Mouse (Mus musculus) kidney, embryonic 14.5 days (tissue): ENCODE data around the gene Unkl. TPM values are rescaled to one million over a fixed set of nuclear protein-coding genes. Genes with fewer than 3 reads are reported as not detected.

Source experiments
- ATAC-seq: fragments of 200-750 bp; cut with Nextera tagmentation; 2 replicates; pipeline ENCODE4 v1.8.0; 2017; ENCODE audit warnings: moderate number of reproducible peaks, mild to moderate bottlenecking, moderate TSS enrichment, moderate library complexity; ENCODE audit not compliant: low FRiP score, low TSS enrichment
- H3K27ac ChIP-seq: fragments of 300-500 bp; sonication (generic); 2 replicates; pipeline ENCODE4 v1.5.1; 2014; ENCODE audit warnings: low read depth, mild to moderate bottlenecking, low read length, moderate library complexity, mixed read lengths
- H3K27me3 ChIP-seq: fragments of 300-500 bp; sonication (generic); 2 replicates; pipeline ENCODE4 v1.6.1; 2014; ENCODE audit warnings: mild to moderate bottlenecking, low read length; ENCODE audit not compliant: control insufficient read depth, insufficient read depth
- H3K36me3 ChIP-seq: fragments of 300-500 bp; sonication (generic); 2 replicates; pipeline ENCODE4 v1.6.1; 2014; ENCODE audit warnings: low read length, mixed read lengths; ENCODE audit not compliant: control insufficient read depth, insufficient read depth
- H3K4me1 ChIP-seq: fragments of 300-500 bp; sonication (generic); 2 replicates; pipeline ENCODE4 v1.6.1; 2014; ENCODE audit warnings: low read length, mixed read lengths; ENCODE audit not compliant: control insufficient read depth, insufficient read depth
- H3K4me2 ChIP-seq: fragments of 300-500 bp; sonication (generic); replicated peaks from 2 replicates; pipeline ENCODE4 v1.6.1; 2014; ENCODE audit warnings: low read depth, mild to moderate bottlenecking, low read length
- H3K4me3 ChIP-seq: fragments of 300-500 bp; sonication (generic); 2 replicates; pipeline ENCODE4 v1.5.1; 2014; ENCODE audit warnings: mild to moderate bottlenecking, low read length
- H3K9ac ChIP-seq: fragments of 300-500 bp; sonication (generic); 2 replicates; pipeline ENCODE4 v1.6.1; 2014; ENCODE audit warnings: low read depth, mild to moderate bottlenecking, low read length, moderate library complexity
- H3K9me3 ChIP-seq: fragments of 300-500 bp; sonication (generic); 2 replicates; pipeline ENCODE4 v1.6.1; 2016; ENCODE audit warnings: low read length; ENCODE audit not compliant: control insufficient read depth
- WGBS: fragments of 180-500 bp; shearing (Covaris S2); extraction: QIAGEN DNeasy Blood & Tissue Kit; methylation state at CpG from one replicate; pipeline ENCODE4 v1.1.7; 2014; 5-methylcytosine and 5-hydroxymethylcytosine counted together
- polyA plus RNA-seq: library from polyadenylated mRNA; unstranded; fragments of >200 nt; fragmentation: Nextera tagmentation; extraction: Ambion mirVana; gene quantifications from 2 replicates; pipeline ENCODE4 v1.2.1, GENCODE M21; 2014

Gene Unkl
- polyA plus RNA-seq, 1 experiment from 2014 or later: 4.0 TPM

DNA sequence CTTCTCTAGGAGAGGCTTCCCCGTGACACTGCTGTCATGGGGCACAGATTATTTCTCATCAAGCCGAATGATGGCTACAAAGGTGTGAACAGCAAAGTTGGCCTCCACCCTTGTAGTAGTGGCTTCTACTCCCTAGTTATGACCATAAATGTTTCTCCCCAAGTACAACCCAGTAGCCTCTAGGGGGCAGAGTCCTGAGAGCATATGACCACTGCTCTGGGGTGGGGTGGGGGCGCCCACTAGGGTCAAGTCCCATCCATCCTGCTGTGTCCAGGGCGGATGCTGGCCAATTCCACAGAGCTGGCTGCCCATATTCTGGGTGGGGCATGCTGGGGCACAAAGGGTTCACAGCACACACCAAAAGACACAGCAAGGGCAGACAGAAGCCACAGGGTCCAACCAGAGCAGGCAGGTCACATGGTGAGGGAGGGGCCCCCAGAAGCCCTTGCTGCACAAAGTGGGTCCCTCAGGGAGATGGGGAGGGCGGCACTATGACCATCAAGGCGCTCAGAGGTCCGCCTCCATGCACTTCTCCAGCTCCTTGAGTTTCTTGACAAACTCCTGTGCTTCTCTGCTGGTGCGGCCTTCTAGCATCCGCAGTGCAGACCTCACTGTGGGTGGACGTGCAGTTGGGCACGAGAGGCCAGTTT, 55.1 kb downstream of the Unkl start:
- H3K4me2 ChIP-seq: no peak overlapping the region
- no peak overlapping the region for H3K27ac ChIP-seq
- ATAC-seq: no peak
- no peak overlapping the region for H3K9ac ChIP-seq
- peaks cover 16% of the 10 kb centered on the region for H3K4me1 ChIP-seq
- no peaks in the 10 kb centered on the region for H3K27me3 ChIP-seq
- H3K9me3 ChIP-seq: no peaks in the 10 kb centered on the region
- no peak overlapping the region for H3K4me3 ChIP-seq
- H3K36me3 ChIP-seq: peaks cover 33% of the 10 kb centered on the region
- WGBS: 88% methylated on average over 11 of the region's 11 CpGs

GRCm38 (mm10) chr17:25244239-25244638, 56.0 kb downstream of the Unkl start:
- H3K4me2 ChIP-seq: no peak overlapping the region
- H3K9ac ChIP-seq: no peak overlapping the region
- no peaks in the 10 kb centered on the region for H3K27me3 ChIP-seq
- ATAC-seq: no peak
- H3K4me1 ChIP-seq: peaks cover 13% of the 10 kb centered on the region
- no peak overlapping the region for H3K27ac ChIP-seq
- peaks cover 33% of the 10 kb centered on the region for H3K36me3 ChIP-seq
- H3K4me3 ChIP-seq: no peak overlapping the region
- H3K9me3 ChIP-seq: no peaks in the 10 kb centered on the region
- WGBS: 82% methylated on average over 16 of the region's 16 CpGs

DNA sequence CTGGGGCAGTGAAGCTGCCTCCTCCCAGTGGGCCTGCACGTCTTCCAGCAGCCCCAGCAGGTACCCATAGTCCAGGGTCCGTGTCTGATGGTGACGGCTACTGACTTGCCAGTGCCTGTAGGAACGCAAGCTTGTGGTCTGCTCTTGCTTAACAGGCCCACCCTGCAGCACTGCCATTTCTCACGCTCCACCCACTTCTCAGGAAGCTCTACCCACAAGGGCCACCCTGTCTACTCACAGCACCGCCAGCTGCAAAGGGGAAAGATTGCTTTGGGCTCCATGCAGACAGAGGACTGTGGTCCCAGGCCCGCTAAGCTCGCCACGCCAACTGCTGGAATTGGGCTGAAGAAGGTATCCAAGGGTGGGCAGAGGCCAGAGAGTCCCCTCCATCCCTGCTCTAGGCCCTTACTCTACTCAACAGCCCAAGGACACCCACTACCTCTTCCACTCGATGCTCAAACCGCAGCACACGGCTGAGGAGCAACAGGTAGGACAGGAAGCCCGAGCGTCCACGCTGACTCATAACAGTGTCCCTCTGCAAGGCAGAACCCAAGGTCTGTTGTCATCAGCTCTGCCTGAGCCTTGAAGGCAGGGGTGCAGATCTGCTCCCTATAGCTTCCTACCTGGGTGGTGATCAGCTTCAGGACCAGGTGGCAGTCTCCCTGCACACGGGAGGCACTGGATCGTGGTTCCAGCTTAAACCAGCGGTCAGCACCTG, 60.0 kb downstream of the Unkl start:
- no peaks in the 10 kb centered on the region for H3K4me1 ChIP-seq
- H3K9me3 ChIP-seq: no peaks in the 10 kb centered on the region
- H3K36me3 ChIP-seq: peaks cover 17% of the 10 kb centered on the region
- no peak for ATAC-seq
- 81% methylated on average over 18 of the region's 18 CpGs for WGBS
- H3K4me3 ChIP-seq: no peak overlapping the region
- no peak overlapping the region for H3K9ac ChIP-seq
- H3K4me2 ChIP-seq: no peak overlapping the region
- no peak overlapping the region for H3K27ac ChIP-seq
- no peaks in the 10 kb centered on the region for H3K27me3 ChIP-seq

DNA sequence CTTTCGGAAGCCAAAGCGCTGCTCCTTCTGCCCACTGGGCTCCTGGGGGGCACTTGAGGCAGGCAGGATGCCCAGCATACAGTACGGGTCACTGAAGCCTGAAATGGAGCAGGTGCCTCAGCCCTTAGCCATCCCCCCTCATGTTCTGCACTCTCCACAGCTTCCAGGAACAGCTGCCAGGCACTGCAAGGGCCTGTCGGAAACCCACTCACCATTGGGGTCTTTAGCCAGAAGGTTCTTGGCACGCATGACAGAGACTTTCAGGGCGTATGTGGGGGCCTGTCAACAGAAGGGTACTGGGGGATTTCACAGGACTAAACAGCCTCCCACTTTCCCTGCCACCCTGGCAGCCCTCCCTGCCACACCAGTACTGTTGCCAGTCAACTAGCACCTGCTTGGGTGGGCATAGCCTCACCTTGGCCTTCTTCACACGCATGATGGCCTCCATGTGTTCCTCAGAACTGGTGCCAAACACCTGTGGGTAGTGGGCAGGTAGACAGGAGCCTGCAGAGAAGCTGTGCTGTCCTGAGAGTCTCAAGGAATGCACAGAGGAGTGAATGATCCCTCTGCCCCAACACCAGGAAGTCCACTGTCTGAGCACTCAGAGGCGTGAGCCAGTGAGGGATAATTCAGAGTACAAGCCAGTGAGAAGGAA, 62.1 kb downstream of the Unkl start:
- Histone ChIP-seq H3K27ac (no peak overlapping the region), H3K4me1 (no peaks in the 10 kb centered on the region), H3K4me2 (no peak overlapping the region), H3K36me3 (no peaks in the 10 kb centered on the region; the same call in 1 of the 2 replicates), H3K9me3 (no peaks in the 10 kb centered on the region), H3K4me3 (no peak overlapping the region), H3K27me3 (peaks cover 12% of the 10 kb centered on the region; the same call in 1 of the 2 replicates), H3K9ac (no peak overlapping the region)
- no peak for ATAC-seq
- 80% methylated on average over 8 of the region's 8 CpGs for WGBS

DNA sequence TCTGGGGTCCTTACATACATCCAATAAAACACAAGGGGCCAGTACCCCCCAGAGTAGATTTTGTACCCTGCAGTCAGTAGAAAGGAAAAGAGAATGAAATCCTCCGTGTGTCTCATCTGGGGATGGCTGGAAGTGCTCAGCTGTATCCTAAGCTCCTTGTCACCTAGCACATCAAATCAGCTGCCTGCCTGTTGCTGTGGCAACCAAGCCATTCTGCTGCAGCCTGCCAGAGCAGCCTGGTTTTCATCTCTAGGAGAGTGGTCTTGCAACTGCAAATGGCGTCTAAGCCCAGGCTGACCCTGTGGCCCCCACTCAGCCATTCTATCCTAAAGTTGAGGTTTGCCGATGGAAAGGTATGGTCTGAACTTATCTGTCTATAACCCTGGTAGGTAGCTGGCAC, 64.4 kb downstream of the Unkl start:
- ATAC-seq: no peak
- Histone ChIP-seq H3K4me1 (peaks cover 9% of the 10 kb centered on the region), H3K27ac (no peak overlapping the region), H3K4me3 (no peak overlapping the region), H3K27me3 (peaks cover 21% of the 10 kb centered on the region), H3K36me3 (no peaks in the 10 kb centered on the region), H3K9ac (no peak overlapping the region), H3K9me3 (no peaks in the 10 kb centered on the region), H3K4me2 (no peak overlapping the region)
- WGBS: 52% methylated on average over 3 of the region's 3 CpGs

GRCm38 (mm10) chr17:25253760-25254159, 65.6 kb downstream of the Unkl start:
- WGBS: 43% methylated on average over 10 of the region's 10 CpGs
- Histone ChIP-seq H3K4me2 (no peak overlapping the region), H3K4me1 (peaks cover 9% of the 10 kb centered on the region), H3K9ac (no peak overlapping the region), H3K4me3 (no peak overlapping the region), H3K9me3 (no peaks in the 10 kb centered on the region), H3K27me3 (peaks cover 21% of the 10 kb centered on the region), H3K27ac (no peak overlapping the region), H3K36me3 (peaks cover 2% of the 10 kb centered on the region)
- no peak for ATAC-seq

DNA sequence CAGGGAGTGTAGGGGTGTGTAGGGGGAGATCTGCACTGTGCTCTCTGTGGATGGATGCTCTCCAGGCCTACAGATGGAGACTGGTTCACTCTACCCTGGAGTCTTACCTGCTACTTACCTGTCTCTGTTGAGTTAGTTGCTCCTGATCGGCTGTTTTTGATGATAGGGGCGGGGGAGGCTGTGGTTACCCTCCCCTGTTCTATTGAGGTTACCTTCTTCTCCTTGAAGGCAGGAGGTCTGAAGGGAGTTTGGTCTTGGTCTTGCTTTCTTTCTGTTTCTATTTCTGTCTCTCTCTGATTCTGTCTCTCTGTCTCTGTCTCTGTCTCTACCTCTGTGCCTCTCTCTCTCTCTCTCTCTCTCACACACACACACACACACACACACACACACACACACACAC, 66.9 kb downstream of the Unkl start:
- no peak overlapping the region for H3K27ac ChIP-seq
- no peak for ATAC-seq
- no peak overlapping the region for H3K4me2 ChIP-seq

DNA sequence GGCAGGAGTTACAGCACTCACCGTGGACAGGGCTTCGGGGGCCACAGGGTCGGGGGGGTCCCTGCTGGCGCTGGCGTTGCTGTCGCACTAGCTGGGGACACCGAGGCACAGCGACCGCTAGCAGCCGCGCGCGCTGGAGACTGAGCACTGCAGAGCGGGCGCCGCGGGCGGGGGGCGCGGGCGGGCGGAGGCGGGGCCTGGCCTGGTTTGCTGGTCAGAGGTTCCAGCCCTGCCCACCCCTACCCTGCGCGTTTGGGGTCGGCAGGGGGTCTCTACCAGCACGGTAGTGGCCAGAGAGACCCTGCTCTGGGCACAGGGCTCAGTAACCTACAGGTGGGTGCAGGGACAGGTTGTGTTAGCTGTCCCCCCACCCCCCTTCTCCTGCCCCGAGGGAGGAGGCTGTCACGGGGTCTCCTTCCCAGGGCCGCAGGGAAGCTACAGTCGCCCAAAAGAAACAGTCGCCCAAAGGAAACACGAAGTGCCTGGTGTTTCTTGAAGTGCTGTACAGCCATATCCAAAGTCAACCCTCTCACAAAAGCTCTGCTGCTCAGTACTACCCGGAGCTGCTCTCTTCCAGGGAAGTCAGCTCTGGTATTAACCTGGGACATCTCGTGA, 68.0 kb downstream of the Unkl start, which contains the start of gene Baiap3:
Gene Baiap3, minus strand, starts transcription at position 225 of the 615 bp plus-strand sequence.
- WGBS: 4% methylated on average over 33 of the region's 35 CpGs
- H3K9me3 ChIP-seq: no peaks in the 10 kb centered on the region
- H3K4me3 ChIP-seq: peak within 1 kb of the TSS; percentile 38
- H3K4me2 ChIP-seq: peak within 1 kb of the TSS; percentile 71
- no peak within 1 kb of the TSS for H3K27ac ChIP-seq
- peaks cover 21% of the 10 kb centered on the region for H3K27me3 ChIP-seq
- peak; percentile 54 for ATAC-seq
- H3K4me1 ChIP-seq: peaks cover 9% of the 10 kb centered on the region
- peaks cover 17% of the 10 kb centered on the region for H3K36me3 ChIP-seq
- peak within 1 kb of the TSS; percentile 44 for H3K9ac ChIP-seq

More for the DNA sequence above, 66.9 kb downstream of the Unkl start:
- H3K27me3 ChIP-seq: peaks cover 21% of the 10 kb centered on the region
- peaks cover 9% of the 10 kb centered on the region for H3K4me1 ChIP-seq
- no peaks in the 10 kb centered on the region for H3K9me3 ChIP-seq
- WGBS: 62% methylated on average over 2 of the region's 2 CpGs
- H3K36me3 ChIP-seq: peaks cover 15% of the 10 kb centered on the region
- no peak overlapping the region for H3K4me3 ChIP-seq
- no peak overlapping the region for H3K9ac ChIP-seq
